Mouse (Mus musculus) hindbrain, embryonic 16.5 days (tissue): ENCODE results near the gene Alox8. TPM values are rescaled to one million over a fixed set of nuclear protein-coding genes. Genes with fewer than 3 reads are reported as not detected.

Experiments
- ATAC-seq: fragments of 200-750 bp; cut with Nextera tagmentation; 2 replicates; pipeline ENCODE4 v1.8.0; 2017; ENCODE audit warnings: moderate TSS enrichment, moderate library complexity
- H3K27ac ChIP-seq: fragments of 300-500 bp; sonication (generic); 2 replicates; pipeline ENCODE4 v1.5.1; 2014; ENCODE audit warnings: low read depth, mild to moderate bottlenecking, control low read depth, low read length, moderate library complexity
- H3K27me3 ChIP-seq: fragments of 300-500 bp; sonication (generic); replicated peaks from 2 replicates; pipeline ENCODE4 v1.6.1; 2014; ENCODE audit warnings: low read length; ENCODE audit not compliant: control insufficient read depth, insufficient read depth
- H3K36me3 ChIP-seq: fragments of 300-500 bp; sonication (generic); 2 replicates; pipeline ENCODE4 v1.6.1; 2014; ENCODE audit warnings: mild to moderate bottlenecking, low read length, moderate library complexity, mixed read lengths; ENCODE audit not compliant: control insufficient read depth, insufficient read depth
- H3K4me1 ChIP-seq: fragments of 300-500 bp; sonication (generic); 2 replicates; pipeline ENCODE4 v1.6.1; 2014; ENCODE audit warnings: low read depth, low read length; ENCODE audit not compliant: control insufficient read depth, insufficient read depth
- H3K4me2 ChIP-seq: fragments of 300-500 bp; sonication (generic); 2 replicates; pipeline ENCODE4 v1.6.1; 2014; ENCODE audit warnings: mild to moderate bottlenecking, low read length, control low read depth, moderate library complexity
- H3K4me3 ChIP-seq: fragments of 300-500 bp; sonication (generic); 2 replicates; pipeline ENCODE4 v1.5.1; 2014; ENCODE audit warnings: mild to moderate bottlenecking, low read length, control low read depth, moderate library complexity
- H3K9ac ChIP-seq: fragments of 300-500 bp; sonication (generic); 2 replicates; pipeline ENCODE4 v1.6.1; 2014; ENCODE audit warnings: low read depth, mild to moderate bottlenecking, control low read depth, low read length, moderate library complexity
- H3K9me3 ChIP-seq: fragments of 300-500 bp; sonication (generic); 2 replicates; pipeline ENCODE4 v1.6.1; 2014; ENCODE audit warnings: mild to moderate bottlenecking, low read length, moderate library complexity; ENCODE audit not compliant: control insufficient read depth
- WGBS: fragments of 180-500 bp; shearing (Covaris S2); extraction: QIAGEN DNeasy Blood & Tissue Kit; methylation state at CpG from one replicate; pipeline ENCODE4 v1.1.7; 2014; 5-methylcytosine and 5-hydroxymethylcytosine counted together
- polyA plus RNA-seq: library from polyadenylated mRNA; unstranded; fragments of >200 nt; fragmentation: Nextera tagmentation; extraction: Ambion mirVana; gene quantifications from 2 replicates; pipeline ENCODE4 v1.2.1, GENCODE M21; 2015

The Alox8 gene
- polyA plus RNA-seq, 1 experiment from 2014 or later: 0.73 TPM

- H3K4me1 ChIP-seq: no peaks in the 10 kb centered on the region
- H3K36me3 ChIP-seq: no peaks in the 10 kb centered on the region
- no peak for ATAC-seq
Measured at GRCm38 (mm10) chr11:69223101-69223500, 25.5 kb upstream of the Alox8 start.

GRCm38 (mm10) chr11:69221070-69221469 lies 23.4 kb upstream of the Alox8 start:
- Histone ChIP-seq H3K36me3 (no peaks in the 10 kb centered on the region), H3K9me3 (no peaks in the 10 kb centered on the region), H3K27ac (no peak overlapping the region), H3K9ac (no peak overlapping the region), H3K27me3 (no peaks in the 10 kb centered on the region), H3K4me3 (no peak overlapping the region), H3K4me2 (no peak overlapping the region), H3K4me1 (no peaks in the 10 kb centered on the region)
- no peak for ATAC-seq
- WGBS: 73% methylated on average over 4 of the region's 4 CpGs

More at GRCm38 (mm10) chr11:69223101-69223500, 25.5 kb upstream of the Alox8 start:
- Histone ChIP-seq H3K27ac (no peak overlapping the region), H3K9ac (no peak overlapping the region), H3K27me3 (no peaks in the 10 kb centered on the region), H3K4me3 (no peak overlapping the region), H3K9me3 (no peaks in the 10 kb centered on the region), H3K4me2 (no peak overlapping the region)
- WGBS: 81% methylated on average over 4 of the region's 4 CpGs

- 74% methylated on average over 2 of the region's 2 CpGs for WGBS
Measured at GRCm38 (mm10) chr11:69218661-69219060, 21.0 kb upstream of the Alox8 start.

DNA sequence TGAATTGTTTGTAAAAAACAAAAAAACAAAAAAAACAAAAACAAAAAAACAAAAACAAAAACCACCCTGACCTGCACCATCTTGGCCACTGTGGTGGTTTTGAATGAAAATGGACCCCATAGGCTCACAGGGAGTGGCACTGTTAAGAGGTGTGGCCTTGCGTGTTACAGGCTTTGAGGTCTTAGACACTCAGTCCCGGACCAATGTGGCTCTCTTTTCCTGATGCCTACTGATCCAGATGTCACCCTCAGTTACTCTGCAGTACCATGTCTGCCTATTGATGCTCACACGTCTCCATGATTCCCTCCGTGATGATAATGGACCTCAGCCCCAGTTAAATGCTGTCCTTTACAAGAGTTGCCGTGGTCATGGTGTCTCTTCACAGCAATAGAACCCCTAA lies 19.8 kb upstream of the Alox8 start:
- no peak for ATAC-seq
- Histone ChIP-seq H3K27me3 (no peaks in the 10 kb centered on the region), H3K36me3 (no peaks in the 10 kb centered on the region), H3K4me2 (no peak overlapping the region), H3K4me1 (no peaks in the 10 kb centered on the region), H3K9ac (no peak overlapping the region), H3K4me3 (no peak overlapping the region), H3K27ac (no peak overlapping the region), H3K9me3 (no peaks in the 10 kb centered on the region)
- WGBS: 91% methylated on average over 5 of the region's 5 CpGs

More at GRCm38 (mm10) chr11:69218661-69219060, 21.0 kb upstream of the Alox8 start:
- no peaks in the 10 kb centered on the region for H3K9me3 ChIP-seq
- no peak overlapping the region for H3K27ac ChIP-seq
- no peak overlapping the region for H3K4me3 ChIP-seq
- H3K36me3 ChIP-seq: no peaks in the 10 kb centered on the region
- H3K4me2 ChIP-seq: no peak overlapping the region
- no peak for ATAC-seq
- H3K27me3 ChIP-seq: no peaks in the 10 kb centered on the region
- H3K9ac ChIP-seq: no peak overlapping the region
- no peaks in the 10 kb centered on the region for H3K4me1 ChIP-seq

GRCm38 (mm10) chr11:69211431-69211830 lies 13.8 kb upstream of the Alox8 start:
- Histone ChIP-seq H3K4me3 (peak overlapping the region; percentile 38), H3K36me3 (no peaks in the 10 kb centered on the region), H3K4me2 (peak overlapping the region; percentile 45), H3K27me3 (no peaks in the 10 kb centered on the region), H3K9ac (peak overlapping the region; percentile 53; the same call in 1 of the 2 replicates), H3K4me1 (no peaks in the 10 kb centered on the region), H3K9me3 (no peaks in the 10 kb centered on the region), H3K27ac (no peak overlapping the region)
- ATAC-seq: peak; percentile 75
- 24% methylated on average over 2 of the region's 2 CpGs for WGBS

DNA sequence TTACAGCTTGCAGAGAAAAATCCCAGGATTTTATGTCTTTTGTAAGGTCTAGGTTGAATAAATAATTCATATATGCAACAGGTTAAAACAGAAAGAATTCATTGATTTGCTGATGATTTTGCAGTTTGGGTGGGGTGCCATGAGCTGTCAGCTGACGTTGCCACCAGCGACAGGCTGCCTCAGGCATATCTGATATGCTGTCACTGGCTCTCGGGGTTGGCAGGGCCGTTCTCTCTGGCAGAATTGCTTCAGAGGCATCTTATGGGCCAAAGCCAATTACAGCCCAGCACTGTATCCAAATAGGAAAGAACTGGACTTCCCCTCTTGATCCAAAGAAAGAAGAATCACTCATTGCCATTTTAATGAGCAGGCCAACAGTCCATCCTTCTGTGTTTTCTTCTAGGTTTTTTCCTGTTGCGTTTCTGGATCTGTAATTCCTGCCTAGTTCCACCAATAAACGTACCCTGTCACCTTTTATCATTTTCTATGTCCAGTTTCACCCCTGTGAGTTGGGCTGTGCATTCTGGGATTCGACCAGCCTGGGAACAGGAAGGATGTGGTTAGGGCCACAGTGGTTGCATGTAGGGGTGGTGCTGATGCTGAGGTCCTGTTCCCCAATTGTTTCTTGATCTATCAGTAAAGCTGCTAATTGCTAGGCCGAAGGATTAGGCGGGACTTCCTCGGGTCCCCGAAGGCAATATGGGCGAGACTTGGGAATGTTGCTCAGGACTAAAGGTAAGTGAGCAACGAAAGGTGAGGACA lies 5.0 kb upstream of the Alox8 start:
- Histone ChIP-seq H3K9ac (no peak overlapping the region), H3K9me3 (no peaks in the 10 kb centered on the region), H3K36me3 (no peaks in the 10 kb centered on the region), H3K27ac (no peak overlapping the region), H3K4me1 (no peaks in the 10 kb centered on the region), H3K4me3 (no peak overlapping the region), H3K27me3 (peaks cover 6% of the 10 kb centered on the region), H3K4me2 (no peak overlapping the region)
- WGBS: 83% methylated on average over 13 of the region's 13 CpGs
- ATAC-seq: no peak

GRCm38 (mm10) chr11:69200231-69200630 lies 2.6 kb upstream of the Alox8 start:
- no peaks in the 10 kb centered on the region for H3K36me3 ChIP-seq
- H3K9ac ChIP-seq: no peak overlapping the region
- H3K27me3 ChIP-seq: peaks cover 16% of the 10 kb centered on the region
- no peak overlapping the region for H3K27ac ChIP-seq
- H3K4me2 ChIP-seq: no peak overlapping the region
- no peaks in the 10 kb centered on the region for H3K9me3 ChIP-seq
- ATAC-seq: no peak
- peaks cover 10% of the 10 kb centered on the region; the same call in 1 of the 2 replicates for H3K4me1 ChIP-seq
- no peak overlapping the region for H3K4me3 ChIP-seq
- WGBS: 83% methylated on average over 6 of the region's 6 CpGs

DNA sequence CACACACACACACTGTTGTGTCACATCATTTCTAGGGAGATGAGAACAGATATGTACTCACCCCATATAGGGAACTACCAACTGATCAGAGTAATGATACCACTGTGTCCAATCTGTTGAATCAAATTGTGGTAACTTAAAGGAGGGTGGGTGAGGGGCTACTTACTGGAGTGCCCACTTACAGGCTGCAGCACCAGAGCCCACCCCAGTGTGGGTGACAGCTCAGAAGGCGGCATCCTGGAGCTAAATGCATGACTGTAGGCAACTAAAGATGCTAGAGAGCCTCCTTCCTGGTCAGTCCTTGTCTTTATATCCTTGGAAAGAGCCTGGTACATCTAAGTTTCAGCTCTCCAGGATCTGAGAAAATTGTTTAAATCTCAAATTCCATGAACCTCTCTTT lies 1.6 kb upstream of the Alox8 start:
- WGBS: 93% methylated on average over 1 of the region's 1 CpGs
- H3K4me2 ChIP-seq: no peak overlapping the region
- H3K36me3 ChIP-seq: no peaks in the 10 kb centered on the region
- H3K27ac ChIP-seq: no peak overlapping the region
- no peak overlapping the region for H3K4me3 ChIP-seq
- no peak for ATAC-seq
- H3K4me1 ChIP-seq: peaks cover 10% of the 10 kb centered on the region; the same call in 1 of the 2 replicates
- no peak overlapping the region for H3K9ac ChIP-seq
- peaks cover 16% of the 10 kb centered on the region for H3K27me3 ChIP-seq
- no peaks in the 10 kb centered on the region for H3K9me3 ChIP-seq

GRCm38 (mm10) chr11:69197194-69197593 lies 449 bp downstream of the Alox8 start:
- Histone ChIP-seq H3K4me1 (peaks cover 10% of the 10 kb centered on the region; the same call in 1 of the 2 replicates), H3K9me3 (no peaks in the 10 kb centered on the region), H3K4me2 (peak overlapping the region; percentile 59), H3K9ac (peak overlapping the region; percentile 46), H3K27ac (no peak overlapping the region), H3K36me3 (no peaks in the 10 kb centered on the region), H3K4me3 (peak overlapping the region; percentile 34), H3K27me3 (peaks cover 16% of the 10 kb centered on the region)
- WGBS: 5% methylated on average over 14 of the region's 14 CpGs
- ATAC-seq: no peak
